Mouse (Mus musculus) megakaryocyte, embryonic 14.5 days (primary cell): ENCODE measurements at regions not wholly inside any gene's neighbourhood (a gene's known extent, or its start where the extent isn't known, plus 50 kb on each side); places are given as distances from the start of the nearest gene placed in this dataset.

Source experiments
- FLI1 ChIP-seq: IDR thresholded peaks from 2 replicates; pipeline ENCODE4 v1.6.1; 2012; ENCODE audit warnings: low read length, inconsistent platforms, mixed read lengths
- GATA1 ChIP-seq: IDR thresholded peaks from 3 replicates; pipeline ENCODE4 v1.6.1; 2012; ENCODE audit warnings: mixed read lengths, low read length, inconsistent platforms, borderline replicate concordance

DNA sequence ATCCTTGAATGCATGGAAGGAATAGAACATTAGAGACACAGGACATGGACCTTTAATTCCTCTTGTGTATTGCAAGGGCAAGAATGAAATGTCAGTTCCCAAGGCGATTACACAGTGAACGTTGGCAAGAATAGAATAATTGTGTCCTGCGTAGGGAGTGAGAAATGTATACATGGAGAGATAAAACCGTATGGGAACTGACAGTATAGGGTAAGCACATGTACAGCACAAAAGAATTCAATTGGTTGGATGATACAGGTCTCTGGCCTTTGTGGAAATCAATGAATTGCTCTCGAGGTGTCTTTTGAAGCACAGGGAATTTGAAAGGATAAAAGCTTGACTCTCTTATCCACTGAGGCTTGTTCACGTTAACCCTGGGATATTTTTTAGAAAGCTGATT is 415.4 kb upstream of the Dph6 start:
- no peak for TF ChIP-seq FLI1
- TF ChIP-seq GATA1 = no peak
